Mouse (Mus musculus): ENCODE data around the gene Vmn1r151.
"Not testable (repeated sequence)": the region's sequence is repeated elsewhere in the genome, so short reads cannot be mapped to it uniquely, and the experiment has no call there.

DNA sequence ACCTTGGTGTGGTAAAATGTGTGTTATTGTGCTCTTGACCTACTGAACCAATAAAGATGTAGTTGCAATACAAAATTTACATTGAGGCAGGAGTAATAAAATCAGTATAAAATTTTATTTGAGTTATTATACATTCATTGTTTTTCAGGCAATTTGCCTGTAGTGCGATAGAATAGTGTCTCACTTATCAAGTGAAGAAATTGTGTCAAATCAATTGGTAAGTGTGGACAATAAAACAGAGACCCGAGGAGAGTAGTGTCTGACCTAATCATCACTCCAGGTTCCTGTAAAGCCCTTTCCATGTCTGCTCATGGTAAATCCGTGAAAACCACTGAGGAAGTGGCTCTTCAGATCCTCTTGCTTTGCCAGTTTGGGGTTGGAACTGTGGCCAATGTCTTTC, 23.2 kb upstream of the Vmn1r151 start, which contains the start of gene Vmn1r152:
- TF ChIP-seq CTCF, EP300 (IDR thresholded peaks at IDR 0.05; ENCODE audit: low read depth): not testable (repeated sequence)

Data from liver, embryonic 14.5 days (tissue).